Mouse (Mus musculus) liver, embryonic 14.5 days (tissue): ENCODE results near the gene Tpm1. TPM values are rescaled to one million over a fixed set of nuclear protein-coding genes. Genes with fewer than 3 reads are reported as not detected.

ENCODE experiments used
- ATAC-seq: fragments of 200-750 bp; cut with Nextera tagmentation; 2 replicates; pipeline ENCODE4 v1.8.0; 2017; ENCODE audit warnings: moderate number of reproducible peaks, mild to moderate bottlenecking, moderate library complexity; ENCODE audit not compliant: insufficient read depth
- DNase-seq, 3 experiments: peaks; one replicate each; pipeline ENCODE4 v3.0.0-alpha.2; 2012 to 2013; ENCODE audit warnings: low read depth in 3 of 3, low spot score in 3 of 3
- H3K27ac ChIP-seq: fragments of 300-500 bp; sonication (generic); 2 replicates; pipeline ENCODE4 v1.5.1; 2014; ENCODE audit warnings: moderate library complexity, mild to moderate bottlenecking, control low read depth, inconsistent platforms
- H3K27me3 ChIP-seq: fragments of 300-500 bp; sonication (generic); 2 replicates; pipeline ENCODE4 v1.6.1; 2014; ENCODE audit warnings: mild to moderate bottlenecking, low read length, moderate library complexity; ENCODE audit not compliant: control insufficient read depth, insufficient read depth
- H3K36me3 ChIP-seq: fragments of 300-500 bp; sonication (generic); replicated peaks from 2 replicates; pipeline ENCODE4 v1.6.1; 2014; ENCODE audit warnings: low read depth; ENCODE audit not compliant: control insufficient read depth, insufficient read depth
- H3K4me1 ChIP-seq, 2 experiments: fragments of 200-500 bp in 1 of 2; fragments of 300-500 bp in 1 of 2; sonication (generic) in 1 of 2; replicated peaks; 2 replicates each; pipeline ENCODE4 v1.6.1; 2012 to 2014; ENCODE audit warnings: antibody characterized with exemption in 1 of 2, inconsistent platforms in 1 of 2, low read length in 1 of 2; ENCODE audit not compliant: control insufficient read depth in 2 of 2, insufficient read depth in 2 of 2
- H3K4me2 ChIP-seq: fragments of 300-500 bp; sonication (generic); 2 replicates; pipeline ENCODE4 v1.6.1; 2014; ENCODE audit warnings: low read depth, mild to moderate bottlenecking, control low read depth, moderate library complexity
- H3K4me3 ChIP-seq, 2 experiments: fragments of 200-500 bp in 1 of 2; fragments of 300-500 bp in 1 of 2; sonication (generic) in 1 of 2; 2 replicates each; pipeline ENCODE4 v1.5.1; 2012 to 2014; ENCODE audit warnings: low read depth in 2 of 2, low read length in 2 of 2, mild to moderate bottlenecking in 2 of 2, control low read depth in 1 of 2, inconsistent platforms in 1 of 2, moderate library complexity in 1 of 2; ENCODE audit not compliant: insufficient read depth in 1 of 2
- H3K9ac ChIP-seq: fragments of 300-500 bp; sonication (generic); replicated peaks from 2 replicates; pipeline ENCODE4 v1.6.1; 2014; ENCODE audit warnings: mild to moderate bottlenecking, control low read depth, moderate library complexity
- H3K9me3 ChIP-seq: fragments of 300-500 bp; sonication (generic); 2 replicates; pipeline ENCODE4 v1.6.1; 2016; ENCODE audit warnings: low read length, mixed read lengths; ENCODE audit not compliant: control insufficient read depth
- CTCF ChIP-seq: IDR thresholded peaks from 2 replicates; pipeline ENCODE4 v1.5.1; 2016; ENCODE audit warnings: antibody characterized with exemption, low read depth, control low read depth
- EP300 ChIP-seq: IDR thresholded peaks from 2 replicates; pipeline ENCODE4 v1.6.1; 2016; ENCODE audit warnings: antibody characterized with exemption, low read depth
- WGBS: fragments of 180-500 bp; shearing (Covaris S2); extraction: QIAGEN DNeasy Blood & Tissue Kit; methylation state at CpG from one replicate; pipeline ENCODE4 v1.1.7; 2014; ENCODE audit not compliant: insufficient replicate concordance; 5-methylcytosine and 5-hydroxymethylcytosine counted together
- polyA plus RNA-seq, 2 experiments: library from polyadenylated mRNA; depleted of rRNA in 1 of 2; stranded (reverse) in 1 of 2; unstranded in 1 of 2; fragments of >200 nt; fragmentation: Nextera tagmentation in 1 of 2; extraction: Ambion mirVana in 1 of 2; gene quantifications; 2 replicates each; pipeline versions ENCODE4 v1.2.1 to v1.2.3; 2012 to 2014

The Tpm1 gene
- polyA plus RNA-seq, 2 experiments = 87.4 to 113 TPM

DNA sequence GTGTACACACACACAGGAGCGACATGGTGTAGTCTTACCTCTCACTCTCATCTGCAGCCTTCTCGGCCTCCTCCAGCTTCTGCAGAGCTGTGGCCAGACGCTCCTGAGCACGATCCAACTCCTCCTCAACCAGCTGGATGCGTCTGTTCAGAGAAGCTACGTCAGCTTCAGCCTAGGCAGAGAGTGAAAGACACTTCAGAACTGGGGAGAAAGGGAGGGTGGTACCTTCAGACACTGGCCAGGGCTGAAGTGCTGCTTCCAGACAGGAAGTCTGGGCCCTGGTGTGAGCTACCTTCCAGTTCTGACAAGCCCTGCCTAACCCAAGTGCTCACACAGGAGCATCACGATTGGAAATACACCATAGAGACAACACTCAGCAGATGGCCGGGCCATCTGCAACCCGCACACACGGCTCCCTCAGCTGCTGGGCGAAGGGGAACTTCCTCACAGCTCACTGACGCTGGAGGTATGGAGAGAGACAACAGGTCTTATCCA is 13.2 kb downstream of the Tpm1 start:
- H3K27me3 ChIP-seq = no peaks in the 10 kb centered on the region
- H3K4me3 ChIP-seq = no peak overlapping the region
- TF ChIP-seq CTCF = no peak
- no peak for TF ChIP-seq EP300
- no peak overlapping the region for H3K27ac ChIP-seq
- peaks cover 39 to 41% of the 10 kb centered on the region in 2 experiments for H3K4me1 ChIP-seq
- no peak for ATAC-seq
- H3K9ac ChIP-seq = no peak overlapping the region
- peaks cover 7% of the 10 kb centered on the region for H3K9me3 ChIP-seq
- no peak for DNase-seq
- H3K36me3 ChIP-seq = peaks cover 60% of the 10 kb centered on the region
- WGBS = 67% methylated on average over 12 of the region's 12 CpGs
- no peak overlapping the region for H3K4me2 ChIP-seq

DNA sequence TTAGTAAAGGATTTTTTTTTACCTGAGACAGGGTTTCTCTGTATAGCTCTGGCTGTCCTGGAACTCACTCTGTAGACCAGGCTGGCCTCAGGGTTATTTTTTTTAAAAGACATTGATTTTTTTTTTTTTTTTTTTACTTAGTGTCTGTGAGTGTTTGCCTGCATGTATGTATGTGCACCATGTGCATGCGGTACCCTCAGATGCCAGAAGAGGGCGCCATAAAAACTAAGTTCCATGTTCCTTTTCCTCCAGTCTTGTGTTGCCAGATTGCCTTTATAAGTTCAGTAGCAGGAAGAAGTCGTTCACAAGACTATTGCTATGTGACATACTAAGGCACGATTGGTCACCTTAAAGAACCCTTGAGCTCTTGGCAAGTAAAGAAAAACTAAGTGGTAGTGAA is 14.5 kb downstream of the Tpm1 start:
- TF ChIP-seq CTCF (peak; percentile 39; the same call in 1 of the 2 replicates), EP300 (no peak)
- Histone ChIP-seq H3K27ac (no peak overlapping the region), H3K4me1 (peaks cover 26 to 28% of the 10 kb centered on the region in 2 experiments), H3K36me3 (peaks cover 70% of the 10 kb centered on the region), H3K4me3 (no peak overlapping the region), H3K4me2 (no peak overlapping the region), H3K27me3 (no peaks in the 10 kb centered on the region), H3K9ac (no peak overlapping the region), H3K9me3 (peaks cover 7% of the 10 kb centered on the region)
- ATAC-seq (no peak), DNase-seq (no peak)
- WGBS = 87% methylated on average over 4 of the region's 4 CpGs

DNA sequence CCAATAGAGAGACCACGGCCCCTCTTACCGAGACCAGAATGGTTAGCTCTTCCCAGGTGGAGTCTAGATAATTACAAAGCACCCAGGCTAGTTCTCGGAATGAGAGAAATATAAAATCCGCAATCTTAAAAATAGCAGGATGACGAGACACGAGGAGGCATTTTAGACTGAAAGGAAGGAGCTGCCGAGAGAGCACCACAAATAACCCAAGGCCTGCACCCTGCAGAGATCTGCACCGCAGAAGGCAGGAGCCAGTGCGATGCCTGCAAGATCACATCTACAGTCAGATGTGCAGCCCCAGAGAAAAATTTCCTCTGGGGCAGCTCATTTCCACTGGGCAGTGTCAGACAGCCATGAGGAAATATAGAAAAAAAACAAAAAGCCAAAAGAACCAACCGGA is 16.2 kb downstream of the Tpm1 start:
- TF ChIP-seq CTCF (no peak), EP300 (no peak)
- Histone ChIP-seq H3K27me3 (no peaks in the 10 kb centered on the region), H3K9ac (no peak overlapping the region), H3K36me3 (peaks cover 85% of the 10 kb centered on the region), H3K9me3 (peaks cover 7% of the 10 kb centered on the region), H3K4me2 (no peak overlapping the region), H3K4me3 (no peak overlapping the region), H3K27ac (no peak overlapping the region), H3K4me1 (peaks cover 13 to 14% of the 10 kb centered on the region in 2 experiments)
- DNase-seq = no peak
- ATAC-seq = no peak
- WGBS = 90% methylated on average over 10 of the region's 10 CpGs

DNA sequence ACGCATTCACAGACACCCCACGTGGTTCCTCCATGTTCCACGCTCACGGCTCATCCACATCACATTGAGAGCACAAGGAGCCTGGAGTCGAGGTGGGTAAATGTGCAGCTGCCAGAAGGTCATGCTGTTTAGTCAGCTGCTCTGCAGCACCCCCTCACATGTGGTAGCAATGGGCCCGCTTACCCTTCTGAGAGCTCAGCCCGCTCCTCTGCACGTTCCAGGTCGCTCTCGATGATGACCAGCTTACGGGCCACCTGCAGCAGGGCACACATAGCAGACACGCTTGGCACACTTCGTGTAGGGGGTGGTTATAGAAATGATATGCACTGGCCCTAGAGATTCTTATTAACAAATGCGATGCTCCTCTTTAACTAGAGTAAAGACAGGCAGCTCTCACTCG is 16.6 kb downstream of the Tpm1 start:
- ATAC-seq (no peak), DNase-seq (no peak)
- Histone ChIP-seq H3K4me1 (peaks cover 9 to 10% of the 10 kb centered on the region in 2 experiments), H3K9me3 (peaks cover 7% of the 10 kb centered on the region), H3K4me2 (no peak overlapping the region), H3K9ac (no peak overlapping the region), H3K27ac (no peak overlapping the region), H3K36me3 (peaks cover 86% of the 10 kb centered on the region), H3K27me3 (no peaks in the 10 kb centered on the region), H3K4me3 (no peak overlapping the region)
- TF ChIP-seq EP300 (no peak), CTCF (no peak)
- 92% methylated on average over 15 of the region's 15 CpGs for WGBS

DNA sequence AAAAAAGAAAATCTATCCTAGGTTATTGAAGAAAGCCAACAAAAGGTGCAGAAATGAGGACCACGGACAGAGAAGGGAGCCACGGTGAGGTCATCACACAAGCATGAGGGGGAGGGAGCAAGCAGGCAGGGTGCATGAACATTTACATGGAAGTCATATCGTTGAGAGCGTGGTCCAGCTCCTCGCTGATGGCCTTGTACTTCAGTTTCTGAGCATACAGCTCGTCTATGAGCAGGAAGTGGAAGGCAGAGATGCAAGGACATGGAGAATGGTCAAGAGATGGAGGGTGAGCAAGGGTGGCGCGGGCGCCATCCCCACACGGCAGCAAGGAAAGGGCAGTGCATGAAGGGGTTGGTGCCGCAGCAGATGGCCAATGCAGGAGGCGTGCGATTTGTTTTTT is 19.7 kb downstream of the Tpm1 start:
- H3K4me2 ChIP-seq = no peak overlapping the region
- no peak overlapping the region for H3K4me3 ChIP-seq
- ATAC-seq = no peak
- H3K9ac ChIP-seq = no peak overlapping the region
- WGBS = 85% methylated on average over 13 of the region's 13 CpGs
- H3K27ac ChIP-seq = no peak overlapping the region
- TF ChIP-seq EP300 = no peak
- TF ChIP-seq CTCF = no peak
- no peak for DNase-seq
- peaks cover 16 to 19% of the 10 kb centered on the region in 2 experiments for H3K4me1 ChIP-seq
- H3K36me3 ChIP-seq = peaks cover 90% of the 10 kb centered on the region
- H3K27me3 ChIP-seq = no peaks in the 10 kb centered on the region
- H3K9me3 ChIP-seq = no peaks in the 10 kb centered on the region
